Mouse (Mus musculus): ENCODE data around the gene Trhr2. TPM values are rescaled to one million over a fixed set of nuclear protein-coding genes. Genes with fewer than 3 reads are reported as not detected.

Gene Trhr2
- polyA plus RNA-seq, 1 experiment from 2014 or later = not detected

GRCm38 (mm10) chr8:122311115-122311514 lies 49.4 kb downstream of the Trhr2 start:
- H3K9ac ChIP-seq (ENCODE audit: low read depth, low read length) = no peak overlapping the region
- 88% methylated on average over 2 of the region's 2 CpGs for WGBS
- H3K36me3 ChIP-seq (ENCODE audit: control insufficient read depth, insufficient read depth, low read length) = 0 out of 2 replicates have a peak, but pooled peaks cover 3% of the 10 kb centered on the region
- no peak for ATAC-seq (ENCODE audit: low read depth)
- H3K4me3 ChIP-seq (ENCODE audit: low read depth, low read length) = no peak overlapping the region
- H3K4me1 ChIP-seq (ENCODE audit: control insufficient read depth, insufficient read depth, low read length) = no peaks in the 10 kb centered on the region
- H3K27ac ChIP-seq (replicated peaks; ENCODE audit: low read depth, low read length) = no peak overlapping the region
- H3K9me3 ChIP-seq (ENCODE audit: control insufficient read depth, low read length) = no peaks in the 10 kb centered on the region
- no peaks in the 10 kb centered on the region for H3K27me3 ChIP-seq (replicated peaks; ENCODE audit: control insufficient read depth, insufficient read depth, low read length)
- no peak overlapping the region for H3K4me2 ChIP-seq (ENCODE audit: low read depth, low read length)
- no peak for DNase-seq (ENCODE audit: low spot score)

GRCm38 (mm10) chr8:122309272-122309671 lies 51.3 kb downstream of the Trhr2 start:
- ATAC-seq (ENCODE audit: low read depth) (no peak), DNase-seq (ENCODE audit: low spot score) (no peak)
- Histone ChIP-seq H3K36me3 (ENCODE audit: control insufficient read depth, insufficient read depth, low read length) (0 out of 2 replicates have a peak, but pooled peaks cover 3% of the 10 kb centered on the region), H3K9me3 (ENCODE audit: control insufficient read depth, low read length) (no peaks in the 10 kb centered on the region), H3K27ac (replicated peaks; ENCODE audit: low read depth, low read length) (no peak overlapping the region), H3K4me1 (ENCODE audit: control insufficient read depth, insufficient read depth, low read length) (no peaks in the 10 kb centered on the region), H3K27me3 (replicated peaks; ENCODE audit: control insufficient read depth, insufficient read depth, low read length) (no peaks in the 10 kb centered on the region), H3K4me2 (ENCODE audit: low read depth, low read length) (no peak overlapping the region), H3K4me3 (ENCODE audit: low read depth, low read length) (no peak overlapping the region), H3K9ac (ENCODE audit: low read depth, low read length) (no peak overlapping the region)
- WGBS = 82% methylated on average over 12 of the region's 12 CpGs

- ATAC-seq (ENCODE audit: low read depth) (no peak), DNase-seq (ENCODE audit: low spot score) (no peak)
- Histone ChIP-seq H3K27me3 (replicated peaks; ENCODE audit: control insufficient read depth, insufficient read depth, low read length) (no peaks in the 10 kb centered on the region), H3K9ac (ENCODE audit: low read depth, low read length) (no peak overlapping the region), H3K36me3 (ENCODE audit: control insufficient read depth, insufficient read depth, low read length) (0 out of 2 replicates have a peak, but pooled peaks cover 3% of the 10 kb centered on the region), H3K4me2 (ENCODE audit: low read depth, low read length) (no peak overlapping the region), H3K4me1 (ENCODE audit: control insufficient read depth, insufficient read depth, low read length) (no peaks in the 10 kb centered on the region), H3K4me3 (ENCODE audit: low read depth, low read length) (no peak overlapping the region), H3K27ac (replicated peaks; ENCODE audit: low read depth, low read length) (no peak overlapping the region), H3K9me3 (ENCODE audit: control insufficient read depth, low read length) (no peaks in the 10 kb centered on the region)
- WGBS = 83% methylated on average over 8 of the region's 8 CpGs
Observed at GRCm38 (mm10) chr8:122307836-122308235, 52.7 kb downstream of the Trhr2 start.

Other genes starting within 250 kb of the Trhr2 start
- 1.7 and 1.9 TPM in 2 replicates for gene Zfpm1, start 78.6 kb downstream of the Trhr2 start, polyA plus RNA-seq (2014; fragmentation: Nextera tagmentation; extraction: Ambion mirVana)
- 30.9 and 31.6 TPM in 2 replicates for gene Zc3h18, start 15.9 kb upstream of the Trhr2 start, polyA plus RNA-seq (2014; fragmentation: Nextera tagmentation; extraction: Ambion mirVana)
- not detected in 2 replicates for gene Il17c, start 61.3 kb upstream of the Trhr2 start, polyA plus RNA-seq (2014; fragmentation: Nextera tagmentation; extraction: Ambion mirVana)
- gene Cyba, start 72.2 kb upstream of the Trhr2 start, polyA plus RNA-seq (2014; fragmentation: Nextera tagmentation; extraction: Ambion mirVana) = 160 and 173 TPM in 2 replicates
- 27.1 and 34.4 TPM in 2 replicates for gene Mvd, start 82.7 kb upstream of the Trhr2 start, polyA plus RNA-seq (2014; fragmentation: Nextera tagmentation; extraction: Ambion mirVana)
- 3.1 and 4.2 TPM in 2 replicates for gene Snai3, start 100.0 kb upstream of the Trhr2 start, polyA plus RNA-seq (2014; fragmentation: Nextera tagmentation; extraction: Ambion mirVana)
- gene Rnf166, start 115.3 kb upstream of the Trhr2 start, polyA plus RNA-seq (2014; fragmentation: Nextera tagmentation; extraction: Ambion mirVana) = 40.0 and 40.1 TPM in 2 replicates
- 49.0 and 49.2 TPM in 2 replicates for gene Ctu2, start 115.4 kb upstream of the Trhr2 start, polyA plus RNA-seq (2014; fragmentation: Nextera tagmentation; extraction: Ambion mirVana)
- gene Piezo1, start 190.6 kb upstream of the Trhr2 start, polyA plus RNA-seq (2014; fragmentation: Nextera tagmentation; extraction: Ambion mirVana) = 18.7 and 22.7 TPM in 2 replicates
- 32.9 and 33.7 TPM in 2 replicates for gene Cdt1, start 207.3 kb upstream of the Trhr2 start, polyA plus RNA-seq (2014; fragmentation: Nextera tagmentation; extraction: Ambion mirVana)
- gene Aprt, start 216.2 kb upstream of the Trhr2 start, polyA plus RNA-seq (2014; fragmentation: Nextera tagmentation; extraction: Ambion mirVana) = 291 and 314 TPM in 2 replicates